Mouse (Mus musculus) right cerebral cortex, adult 2 months (tissue): ENCODE data around the gene Fam69b.

Source experiments
- DNase-seq, 2 experiments: peaks; one replicate each; pipeline ENCODE4 v3.0.0; 2021 to 2022; ENCODE audit warnings: low spot score in 2 of 2

Gene Fam69b

DNA sequence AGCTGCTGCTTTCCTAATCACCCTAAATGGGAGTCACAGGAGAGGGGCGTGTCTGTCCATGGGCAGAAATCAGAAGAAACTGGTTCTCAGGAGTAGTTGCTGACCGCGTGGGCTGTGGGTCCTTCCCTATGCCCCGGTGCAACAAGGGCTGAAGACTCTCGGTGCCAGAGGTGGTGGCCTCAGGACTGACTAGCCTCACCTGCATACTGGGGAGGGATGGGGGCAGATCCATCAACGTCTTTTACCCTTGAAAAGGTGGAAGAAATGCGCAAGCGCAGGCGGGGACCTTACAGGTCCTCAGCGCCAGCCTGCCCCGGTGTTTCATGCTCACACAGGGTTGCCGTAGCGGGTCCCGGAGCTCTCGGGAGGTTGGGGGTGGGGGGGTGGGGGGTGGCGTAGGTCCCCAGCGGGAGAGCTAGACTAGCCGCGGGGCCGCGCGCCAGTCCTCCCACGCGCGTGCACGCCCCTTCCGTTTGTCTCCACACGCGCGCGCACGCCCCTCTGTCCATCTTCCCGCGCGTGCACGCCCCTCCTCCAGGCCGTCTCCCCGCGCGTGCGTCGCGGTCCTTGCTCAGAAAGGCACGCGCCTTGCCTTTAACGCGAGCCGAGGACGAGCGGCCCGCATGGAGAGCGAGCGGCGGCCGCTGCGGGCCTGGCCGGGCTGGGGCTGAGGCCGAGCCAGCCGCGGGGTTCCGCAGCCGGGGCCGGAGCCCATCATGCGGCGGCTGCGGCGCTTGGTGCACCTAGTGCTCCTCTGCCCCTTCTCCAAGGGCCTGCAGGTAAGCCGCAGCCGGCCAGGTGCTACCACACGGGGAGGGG, at the start of gene Fam69b:
TSS of gene Fam69b (plus strand) at position 537 of the 819 bp plus-strand sequence.
- DNase-seq, result peak; percentile 86 to 93

DNA sequence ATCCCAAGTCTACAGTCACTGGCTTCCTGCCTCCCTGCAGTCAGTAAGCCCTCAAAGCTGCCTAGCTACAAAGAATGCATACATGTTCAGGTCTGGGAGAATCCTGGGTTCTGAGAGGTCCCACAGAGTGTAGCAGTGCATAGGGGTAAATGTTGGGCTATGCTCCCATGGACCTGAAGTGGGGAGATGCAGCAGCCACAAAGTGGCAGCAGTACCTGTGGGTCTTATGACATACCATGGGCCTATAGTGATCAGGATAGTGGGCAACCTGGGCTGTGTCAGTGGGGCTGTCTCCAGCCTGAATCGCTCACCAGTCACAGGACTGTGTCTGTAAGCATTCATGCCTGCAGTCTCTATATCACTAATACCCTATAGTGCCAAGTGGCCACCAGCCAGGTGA, 48.5 kb upstream of the Fam69b start, which contains the start of gene Egfl7:
TSS of gene Egfl7 (plus strand) at position 301 of the 400 bp plus-strand sequence.
- DNase-seq, result no peak

DNA sequence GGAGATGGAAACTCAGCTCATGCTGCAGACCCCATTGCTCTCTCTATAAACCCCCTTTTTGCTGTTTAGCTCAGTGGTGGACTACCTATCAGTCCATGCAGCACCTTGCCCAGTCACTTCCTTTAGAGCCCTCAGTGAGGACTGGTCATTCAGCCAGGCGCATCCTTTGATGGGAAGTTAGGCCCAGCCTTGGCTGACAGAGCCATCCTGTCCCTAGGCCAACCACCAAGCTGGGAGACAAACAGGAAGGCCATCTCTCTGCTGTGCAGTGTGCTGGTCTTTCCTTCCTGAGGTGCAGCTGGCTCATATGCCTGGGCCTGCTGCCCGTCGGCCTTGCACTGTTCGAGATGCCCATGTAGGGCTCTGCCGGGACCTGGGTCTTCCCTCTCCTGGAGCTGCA, 47.5 kb upstream of the Fam69b start:
- DNase-seq, result no peak

DNA sequence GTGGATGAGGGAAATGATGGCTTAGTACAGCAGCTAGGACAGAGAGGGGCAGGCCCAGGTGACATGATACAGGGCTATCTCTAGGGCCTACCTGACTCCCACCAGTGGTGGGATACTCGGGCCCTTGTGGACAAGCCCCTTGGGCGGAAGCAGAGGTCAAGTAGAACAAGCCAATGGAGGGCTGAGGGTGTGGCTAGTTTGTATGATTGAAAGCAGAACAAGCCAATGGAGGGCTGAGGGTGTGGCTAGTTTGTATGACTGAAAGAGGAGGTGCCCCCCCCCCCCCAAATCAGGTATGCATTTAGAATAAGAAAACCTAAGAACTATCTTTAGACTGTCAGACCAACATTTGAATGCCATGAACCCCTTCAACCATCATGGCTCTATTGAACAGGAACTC, 46.1 kb upstream of the Fam69b start:
- no peak for DNase-seq

DNA sequence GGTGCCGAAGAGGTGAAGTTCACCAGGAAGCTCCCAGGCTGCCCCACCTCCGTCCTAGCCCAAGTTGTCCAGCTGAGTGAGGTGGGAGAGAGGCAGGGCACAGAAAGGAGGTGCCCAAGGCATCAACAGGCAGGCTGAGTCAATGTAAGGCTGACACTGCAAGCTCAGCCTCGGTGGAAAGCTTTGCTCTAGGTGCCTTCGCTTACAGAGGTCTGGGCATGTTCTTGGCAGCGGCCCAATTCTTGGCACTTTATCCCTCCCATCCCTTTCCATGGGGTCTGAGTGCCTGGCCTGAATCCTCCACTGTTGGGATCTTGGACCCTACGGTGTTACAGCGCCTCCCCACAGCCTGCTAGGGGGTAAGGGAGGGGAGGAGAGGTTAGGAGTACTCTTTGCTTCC, 45.5 kb upstream of the Fam69b start:
- no peak for DNase-seq

DNA sequence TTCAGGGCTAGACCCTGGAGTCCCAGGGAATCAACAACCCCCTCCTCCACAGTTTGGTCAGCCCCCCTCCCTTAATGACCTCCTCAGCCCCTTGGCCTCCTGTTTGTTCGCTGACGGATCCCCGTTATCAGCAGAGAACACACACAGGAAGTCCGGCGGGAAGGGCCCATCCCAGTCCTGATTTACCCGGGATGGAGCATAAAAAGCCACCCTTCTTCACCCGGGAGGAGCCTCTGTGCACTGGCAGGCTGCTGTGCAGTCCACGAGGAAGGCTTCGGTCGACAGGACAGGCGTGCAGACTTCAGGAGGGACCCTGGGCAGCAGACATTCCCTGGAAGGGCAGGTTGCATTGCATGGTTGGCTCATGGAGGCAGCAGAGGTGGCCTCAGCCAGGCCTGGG, 44.6 kb upstream of the Fam69b start:
- DNase-seq, result no peak

DNA sequence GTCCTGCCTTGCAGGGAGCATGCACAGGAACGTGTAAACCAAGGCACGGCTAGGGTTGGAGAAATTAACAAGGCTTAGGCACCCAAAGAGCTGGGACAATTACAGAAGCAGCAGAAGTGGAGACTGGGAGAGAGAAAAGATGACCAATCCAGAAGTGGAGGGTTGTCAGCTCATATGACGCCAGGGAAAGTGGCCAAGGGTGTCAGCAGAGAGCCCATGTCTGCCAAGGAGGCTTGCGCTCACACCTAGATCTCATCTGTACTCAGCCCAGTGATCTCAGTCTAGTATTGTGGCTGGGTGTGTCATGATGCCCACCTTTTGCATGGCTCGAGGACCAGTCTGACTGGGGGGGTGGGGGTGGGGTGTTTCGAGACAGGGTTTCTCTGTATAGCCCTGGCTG, 42.5 kb upstream of the Fam69b start:
- no peak for DNase-seq

DNA sequence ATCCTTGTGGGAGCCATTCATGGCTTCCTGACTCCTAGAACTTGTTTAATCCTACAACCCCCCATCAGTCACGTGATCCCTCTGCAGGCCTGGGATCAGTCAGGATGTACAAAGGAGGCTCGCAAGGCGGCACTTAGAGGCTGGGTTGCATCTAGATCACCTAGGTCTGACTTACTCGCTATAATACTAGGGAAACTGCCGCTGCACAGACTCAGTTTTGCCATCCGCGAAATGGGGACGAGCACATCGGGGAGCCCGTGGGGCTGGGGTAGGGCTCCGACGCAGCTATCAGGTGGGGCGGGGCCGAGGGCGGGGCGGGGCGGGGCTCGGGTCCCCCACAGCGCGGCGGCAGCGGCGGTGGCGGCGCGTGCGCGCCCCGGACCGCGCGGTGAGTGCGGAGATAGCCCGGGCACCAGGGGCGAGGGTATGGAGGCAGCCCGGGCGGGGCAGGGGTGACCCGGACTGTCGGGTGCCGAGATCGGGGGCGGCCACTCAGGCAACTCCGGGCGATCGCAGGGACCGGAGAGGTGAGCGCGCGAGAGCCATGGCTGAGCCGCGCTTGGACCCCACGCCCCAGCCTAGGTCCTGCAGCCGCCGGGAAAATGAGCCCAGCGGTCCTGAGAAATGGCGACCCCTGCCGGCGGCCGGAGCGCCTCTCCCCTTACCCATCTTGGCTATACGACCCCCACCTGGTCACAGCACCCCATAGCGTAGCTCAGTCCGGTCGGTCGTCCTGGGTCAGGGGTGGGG, 41.8 kb upstream of the Fam69b start, which contains the start of gene Gm20532:
TSS of gene Gm20532 (plus strand) at position 346 of the 750 bp plus-strand sequence.
- peak; percentile 58 for DNase-seq

DNA sequence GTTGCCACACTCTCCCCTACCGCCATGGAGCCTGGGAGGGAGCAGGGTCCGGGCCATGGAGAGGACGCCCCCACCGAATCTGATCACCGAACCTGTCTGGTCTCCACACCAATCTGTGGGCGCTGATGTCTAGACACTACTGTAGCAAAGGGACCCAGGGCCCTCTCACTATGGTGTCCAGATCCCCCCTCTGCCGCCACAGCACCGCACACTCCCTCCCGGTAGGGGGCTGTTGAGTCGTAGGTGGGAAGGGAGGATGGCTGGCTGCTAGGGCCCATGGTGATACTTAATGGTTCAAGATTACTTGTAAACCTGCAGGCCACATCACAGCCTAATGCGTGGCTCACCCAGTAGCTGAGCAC, 41.2 kb upstream of the Fam69b start:
- DNase-seq, result peak in 1 of 2 experiments; percentile 16

DNA sequence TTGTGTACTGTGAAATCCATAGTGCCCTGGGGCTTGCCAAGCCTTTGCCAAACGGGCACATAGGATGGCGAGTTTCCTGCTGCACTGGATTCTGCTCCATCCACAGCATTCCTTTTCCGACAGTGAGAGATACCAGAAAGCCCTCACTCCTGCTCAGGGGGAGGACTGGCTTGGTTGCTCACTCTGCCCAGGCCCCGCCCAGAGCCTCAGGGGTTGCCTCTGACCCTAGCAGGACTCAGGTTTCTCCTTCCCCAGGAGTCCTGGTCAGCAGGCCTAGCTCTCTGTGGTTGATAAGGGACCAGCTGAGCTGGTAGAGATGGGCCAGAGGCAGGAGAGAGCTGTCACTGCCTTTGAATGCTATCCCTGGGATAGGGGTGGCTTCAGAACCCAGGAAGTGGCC, 39.7 kb upstream of the Fam69b start:
- DNase-seq, result no peak

DNA sequence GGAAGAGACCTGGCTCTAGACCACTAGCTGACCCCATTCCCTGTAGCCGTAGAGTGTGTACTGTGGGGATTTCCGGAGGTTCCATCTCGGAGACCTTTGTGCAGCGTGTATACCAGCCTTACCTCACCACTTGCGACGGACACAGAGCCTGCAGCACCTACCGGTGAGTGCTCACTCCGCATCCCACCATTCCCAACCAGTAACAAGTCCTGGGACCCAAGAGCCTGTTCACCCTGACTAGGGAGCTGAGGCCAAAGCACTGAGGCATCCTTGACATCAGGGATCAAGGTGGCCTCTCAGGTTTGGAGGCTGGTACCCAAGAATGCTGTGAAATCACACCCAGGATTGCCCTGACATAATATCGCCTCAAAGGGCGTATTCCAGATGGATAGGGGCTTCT, 39.0 kb upstream of the Fam69b start:
- DNase-seq, result no peak

DNA sequence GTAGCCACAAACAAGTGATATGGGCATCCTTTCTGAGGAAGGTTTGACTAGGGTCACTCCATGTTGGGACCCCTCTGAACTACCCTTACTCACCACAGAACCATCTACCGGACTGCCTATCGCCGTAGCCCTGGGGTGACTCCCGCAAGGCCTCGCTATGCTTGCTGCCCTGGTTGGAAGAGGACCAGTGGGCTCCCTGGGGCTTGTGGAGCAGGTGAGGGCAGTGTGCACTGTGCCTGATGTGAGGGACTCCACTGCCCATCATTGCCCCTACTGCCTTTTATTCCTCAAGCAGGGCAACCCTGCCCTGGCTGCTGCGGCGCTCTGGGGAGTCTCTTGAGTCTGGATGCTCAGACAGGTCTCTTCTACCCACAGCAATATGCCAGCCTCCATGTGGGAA, 38.0 kb upstream of the Fam69b start:
- DNase-seq, result no peak

DNA sequence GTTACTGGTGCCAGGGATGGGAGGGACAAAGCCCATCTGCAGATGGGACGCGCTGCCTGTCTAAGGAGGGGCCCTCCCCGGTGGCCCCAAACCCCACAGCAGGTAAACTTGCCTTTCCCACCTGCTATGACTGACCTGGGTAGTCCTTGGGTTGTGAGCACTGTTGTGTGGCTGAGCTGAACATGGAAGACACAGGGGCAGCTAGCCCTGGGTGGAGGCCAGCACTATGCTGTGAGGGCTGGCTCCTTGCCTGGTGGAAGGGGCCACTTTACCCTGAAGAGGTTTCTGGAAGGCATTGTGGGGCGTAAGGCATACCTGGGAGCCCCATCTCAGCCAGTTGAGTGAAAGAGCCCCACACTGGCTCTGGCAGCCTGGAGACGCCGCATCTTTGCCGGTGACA, 37.3 kb upstream of the Fam69b start:
- no peak for DNase-seq

DNA sequence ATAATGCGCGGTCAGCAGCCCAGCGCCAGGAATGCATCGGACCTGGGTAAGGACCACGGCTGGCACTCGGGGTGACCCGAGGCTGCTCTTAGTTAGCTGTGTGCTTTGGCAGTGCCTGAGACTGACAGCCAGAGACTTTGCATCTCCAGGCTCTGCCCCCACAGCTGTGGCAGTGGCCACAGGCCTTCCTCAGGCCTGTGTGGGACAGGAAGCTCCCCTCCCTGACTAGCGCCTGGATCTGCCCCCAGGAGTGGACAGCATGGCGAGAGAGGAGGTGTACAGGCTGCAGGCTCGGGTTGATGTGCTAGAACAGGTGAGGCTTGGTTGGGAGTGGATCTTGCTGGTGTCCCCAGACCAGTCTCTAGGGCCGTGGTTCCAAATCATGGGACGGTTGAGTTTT, 36.8 kb upstream of the Fam69b start:
- no peak for DNase-seq

DNA sequence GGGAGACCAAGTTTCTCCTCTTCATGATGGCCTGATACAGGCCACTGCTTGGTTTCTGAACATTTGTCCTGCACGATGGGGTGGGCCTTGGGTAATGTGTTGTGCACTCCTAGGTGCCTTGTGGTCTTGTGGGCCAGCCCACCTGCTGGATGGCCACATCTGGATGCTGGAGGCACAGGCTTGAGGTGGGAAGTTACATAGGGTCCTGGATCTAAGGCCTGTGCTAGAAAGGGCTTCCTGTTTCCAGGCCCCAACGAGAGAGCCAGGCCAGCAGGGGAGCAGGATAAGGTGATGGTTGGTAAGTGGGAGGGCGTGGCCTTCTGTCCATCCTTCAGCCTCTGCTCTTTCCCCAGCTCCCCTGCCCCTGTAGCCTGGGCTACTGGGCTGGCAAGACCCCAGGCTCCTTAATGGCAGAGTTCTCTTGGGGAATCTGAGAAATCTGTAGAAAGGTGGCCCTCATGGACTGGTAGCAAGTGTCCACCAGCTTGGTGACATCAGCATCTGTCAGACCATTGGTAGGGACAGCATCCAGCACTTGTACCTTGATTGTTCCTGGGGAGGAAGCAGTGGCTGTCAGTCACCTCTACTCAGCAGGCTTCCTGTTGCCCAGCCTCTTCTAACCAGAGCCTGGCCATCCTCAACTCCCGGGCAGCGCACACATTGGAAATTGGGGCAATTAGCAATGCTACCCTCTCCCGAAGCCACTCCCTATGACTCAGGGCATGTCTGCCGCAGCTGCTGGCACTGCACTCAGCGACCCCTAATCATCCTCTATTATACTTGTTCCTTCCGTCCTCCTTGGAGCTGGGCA, 34.8 kb upstream of the Fam69b start:
- no peak for DNase-seq

DNA sequence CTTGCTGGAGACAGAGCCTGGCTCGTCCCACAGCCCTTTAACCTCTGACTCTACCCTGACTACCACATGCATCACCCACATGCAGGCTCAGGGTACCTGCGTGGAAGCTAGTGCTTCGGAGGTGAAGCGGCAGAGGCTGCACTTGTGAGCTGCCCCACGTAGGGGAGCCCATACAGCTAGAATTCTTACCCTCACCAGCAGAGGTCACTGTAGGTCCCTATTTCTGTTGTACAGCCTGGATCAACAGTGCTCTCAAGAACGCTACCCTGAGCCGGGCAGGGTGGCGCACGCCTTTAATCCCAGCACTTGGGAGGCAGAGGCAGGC, 34.3 kb upstream of the Fam69b start:
- peak; percentile 23 to 38 for DNase-seq

DNA sequence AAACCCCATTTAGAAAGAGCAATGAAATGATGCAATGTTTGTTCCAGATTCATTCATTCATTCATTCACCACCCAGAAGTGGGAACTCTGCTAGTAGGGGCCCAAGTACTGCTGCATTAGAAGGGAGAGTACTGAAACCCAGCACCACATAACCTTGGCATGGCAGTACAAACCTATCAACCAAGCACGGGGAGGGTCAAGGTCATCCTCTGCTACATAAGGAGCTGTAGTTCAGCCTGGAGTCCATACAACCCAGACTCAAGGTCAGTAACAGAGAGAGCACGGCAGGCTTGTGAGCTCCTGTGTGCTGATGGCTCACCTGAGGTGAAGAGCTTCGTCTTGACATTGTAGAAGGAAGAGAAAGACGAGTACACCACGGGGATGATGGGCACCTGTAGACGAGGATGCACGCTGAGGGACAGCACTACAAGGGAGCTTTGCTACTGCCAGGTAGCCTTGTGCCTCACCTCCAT, 33.8 kb upstream of the Fam69b start:
- DNase-seq, result no peak

DNA sequence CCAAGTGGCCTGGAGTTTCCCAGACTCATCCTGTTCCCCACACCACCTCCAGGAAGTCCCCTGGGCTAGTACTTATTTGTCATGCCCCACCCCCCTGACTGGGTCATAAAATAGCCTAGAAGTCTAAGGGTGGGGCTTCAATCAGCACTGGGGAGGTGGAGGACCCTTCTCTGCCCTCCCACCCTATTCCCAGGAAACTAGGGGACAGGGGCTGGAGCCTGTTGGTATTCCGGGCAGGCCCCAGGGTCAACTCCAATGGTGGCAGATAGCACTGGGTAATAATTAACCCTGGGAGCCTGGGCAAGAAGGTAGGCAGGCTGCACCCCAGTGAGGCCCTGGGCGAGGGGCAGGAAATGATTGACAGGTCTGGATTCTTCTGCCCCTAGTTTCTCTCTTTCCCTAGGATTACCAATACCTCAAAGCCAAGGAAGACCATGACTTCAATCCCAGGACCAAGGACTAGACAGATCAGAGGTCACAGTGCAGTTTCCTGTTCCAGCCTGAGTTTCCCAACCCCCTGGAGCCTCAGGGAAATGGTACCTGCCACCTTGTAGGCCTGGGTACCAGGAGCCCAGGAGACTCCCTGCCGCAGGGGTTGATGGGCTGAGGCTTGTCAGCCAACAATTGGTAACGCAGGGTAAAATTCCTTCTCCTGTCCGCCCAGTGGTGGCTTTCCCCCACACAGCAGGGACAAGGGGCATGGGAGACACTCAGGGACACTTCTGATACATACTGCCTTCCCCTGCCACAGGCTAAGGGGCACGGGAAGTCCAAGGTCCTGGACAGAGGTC, 33.1 kb upstream of the Fam69b start:
- no peak for DNase-seq

DNA sequence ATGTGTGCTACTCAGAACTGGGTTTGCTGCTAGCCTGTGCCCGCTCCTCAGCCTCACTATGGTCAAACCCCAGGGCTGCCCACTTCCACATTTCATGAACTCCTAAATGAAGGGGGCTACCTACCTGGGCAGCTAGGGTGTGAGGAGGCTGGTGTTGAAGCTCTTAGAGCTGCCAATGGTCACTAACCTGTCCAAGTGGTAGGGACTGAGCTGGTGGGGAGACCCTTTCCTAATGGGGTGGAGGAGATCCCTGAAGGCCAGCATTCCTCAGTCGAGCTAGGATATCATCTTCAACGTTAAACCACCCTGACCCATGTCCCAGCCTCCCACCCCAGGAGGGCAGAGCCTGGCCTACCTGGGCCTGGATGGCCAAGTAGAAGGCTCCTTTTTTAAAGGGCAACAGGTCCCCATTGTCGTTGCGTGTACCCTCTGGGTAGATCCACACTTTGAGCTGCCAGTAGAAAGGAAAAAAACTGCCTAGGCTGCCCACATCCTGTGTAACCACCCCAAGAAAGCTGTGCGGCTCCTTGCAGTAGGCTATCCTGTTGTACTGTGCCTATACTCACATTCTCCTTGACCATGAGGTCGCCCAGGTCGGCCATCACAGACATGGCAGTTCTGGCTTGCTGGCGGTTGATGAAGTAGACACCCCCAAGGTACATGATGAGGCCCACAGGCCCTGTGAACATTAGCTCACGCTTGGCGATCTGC, 32.4 kb upstream of the Fam69b start:
- DNase-seq, result no peak

DNA sequence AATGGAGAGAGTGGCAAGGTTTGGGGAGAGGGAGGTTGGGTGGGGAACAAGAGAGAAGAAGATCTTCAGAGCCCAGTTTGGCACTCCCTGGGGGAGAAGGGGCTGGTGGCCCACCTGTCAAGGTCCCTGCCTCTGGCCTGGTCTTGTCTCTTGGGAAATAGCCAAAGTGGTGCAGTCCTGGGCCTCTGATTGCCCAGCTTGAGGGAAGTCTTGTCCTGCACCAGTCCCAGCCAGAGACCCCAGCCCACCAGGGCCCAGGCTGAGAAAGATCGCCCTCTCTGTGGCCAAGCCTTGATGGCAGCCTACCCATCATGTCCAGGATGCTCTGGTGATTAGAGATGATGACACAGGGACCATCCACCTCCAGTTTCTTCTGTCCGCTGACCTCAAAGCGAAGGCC, 31.4 kb upstream of the Fam69b start:
- DNase-seq, result no peak

DNA sequence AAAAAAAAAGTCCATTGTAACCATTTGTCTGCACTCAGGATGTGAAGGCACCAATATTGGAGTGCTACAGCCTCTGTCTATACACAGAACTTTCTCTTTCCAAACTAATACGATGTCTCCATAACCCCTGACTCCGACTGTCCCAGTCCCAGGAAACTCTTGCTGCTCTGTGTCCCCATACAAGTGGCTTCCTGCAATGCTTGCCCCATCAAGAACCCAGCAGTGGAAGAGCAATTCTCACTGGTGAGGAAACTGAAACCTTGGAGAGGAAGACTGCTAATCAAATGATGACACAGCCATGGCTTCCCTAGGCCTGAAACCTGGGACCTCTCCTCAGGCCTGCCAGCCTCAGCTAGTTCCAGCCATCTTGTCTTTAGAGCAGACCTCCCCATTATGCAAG, 30.4 kb upstream of the Fam69b start:
- DNase-seq, result no peak
